Mouse (Mus musculus) embryonic facial prominence, embryonic 13.5 days (tissue): ENCODE results near the gene Uchl4. TPM values are rescaled to one million over a fixed set of nuclear protein-coding genes. Genes with fewer than 3 reads are reported as not detected.
A peak's percentile ranks its signal among the peaks of the same experiment; 100 is the strongest.

ENCODE experiments used
- ATAC-seq: fragments of 200-750 bp; cut with Nextera tagmentation; 2 replicates; pipeline ENCODE4 v1.8.0; 2017; ENCODE audit warnings: low read depth; ENCODE audit not compliant: insufficient number of reproducible peaks, insufficient read depth, low FRiP score, low TSS enrichment
- H3K27ac ChIP-seq: fragments of 300-500 bp; sonication (generic); 2 replicates; pipeline ENCODE4 v1.5.1; 2015; ENCODE audit warnings: moderate library complexity, mild to moderate bottlenecking, inconsistent platforms
- H3K27me3 ChIP-seq: fragments of 300-500 bp; sonication (generic); 2 replicates; pipeline ENCODE4 v1.6.1; 2015; ENCODE audit warnings: mild to moderate bottlenecking, inconsistent platforms
- H3K36me3 ChIP-seq: fragments of 300-500 bp; sonication (generic); 2 replicates; pipeline ENCODE4 v1.6.1; 2015; ENCODE audit warnings: mild to moderate bottlenecking, inconsistent platforms
- H3K4me1 ChIP-seq: fragments of 300-500 bp; sonication (generic); 2 replicates; pipeline ENCODE4 v1.6.1; 2015; ENCODE audit warnings: inconsistent platforms
- H3K4me2 ChIP-seq: fragments of 300-500 bp; sonication (generic); 2 replicates; pipeline ENCODE4 v1.6.1; 2015; ENCODE audit warnings: moderate library complexity, mild to moderate bottlenecking, inconsistent platforms
- H3K4me3 ChIP-seq: fragments of 300-500 bp; sonication (generic); 2 replicates; pipeline ENCODE4 v1.5.1; 2015; ENCODE audit warnings: mild to moderate bottlenecking, inconsistent platforms
- H3K9ac ChIP-seq: fragments of 300-500 bp; sonication (generic); 2 replicates; pipeline ENCODE4 v1.6.1; 2015; ENCODE audit warnings: mild to moderate bottlenecking, inconsistent platforms
- H3K9me3 ChIP-seq: fragments of 300-500 bp; sonication (generic); 2 replicates; pipeline ENCODE4 v1.6.1; 2016; ENCODE audit warnings: inconsistent platforms
- WGBS: fragments of 180-500 bp; shearing (Covaris S2); methylation state at CpG from one replicate; pipeline ENCODE4 v1.1.7; 2015; ENCODE audit warnings: mixed read lengths; 5-methylcytosine and 5-hydroxymethylcytosine counted together
- microRNA-seq: library from miRNA; unstranded; fragments of <30 nt; microRNA quantifications from one replicate; pipeline ENCODE4, GENCODE M21; 2016
- polyA plus RNA-seq: library from polyadenylated mRNA; unstranded; fragments of >200 nt; fragmentation: Nextera tagmentation; extraction: Ambion mirVana; gene quantifications from 2 replicates; pipeline ENCODE4 v1.2.1, GENCODE M21; 2015

Uchl4 gene
- polyA plus RNA-seq, 1 experiment from 2014 or later, result 3.5 TPM

- peaks cover 8% of the 10 kb centered on the region for H3K4me1 ChIP-seq
- H3K27ac ChIP-seq, result no peak overlapping the region
- H3K36me3 ChIP-seq, result no peaks in the 10 kb centered on the region
- no peaks in the 10 kb centered on the region for H3K27me3 ChIP-seq
- WGBS, result 65% methylated on average over 8 of the region's 8 CpGs
- no peaks in the 10 kb centered on the region for H3K9me3 ChIP-seq
- H3K4me3 ChIP-seq, result no peak overlapping the region
- H3K9ac ChIP-seq, result no peak overlapping the region
- H3K4me2 ChIP-seq, result no peak overlapping the region
- ATAC-seq, result no peak
Measured at GRCm38 (mm10) chr9:64277706-64278105, 42.7 kb downstream of the Uchl4 start.

GRCm38 (mm10) chr9:64278665-64279310 lies 43.8 kb downstream of the Uchl4 start:
- H3K36me3 ChIP-seq, result no peaks in the 10 kb centered on the region
- H3K27me3 ChIP-seq, result no peaks in the 10 kb centered on the region
- H3K4me2 ChIP-seq, result no peak overlapping the region
- 95% methylated on average over 6 of the region's 6 CpGs for WGBS
- H3K9ac ChIP-seq, result no peak overlapping the region
- H3K4me3 ChIP-seq, result no peak overlapping the region
- no peaks in the 10 kb centered on the region for H3K9me3 ChIP-seq
- H3K4me1 ChIP-seq, result peaks cover 8% of the 10 kb centered on the region
- no peak overlapping the region for H3K27ac ChIP-seq
- no peak for ATAC-seq

- H3K9ac ChIP-seq, result peak within 1 kb of the TSS; percentile 98
- H3K4me3 ChIP-seq, result peak within 1 kb of the TSS; percentile 83
- H3K27ac ChIP-seq, result peak within 1 kb of the TSS; percentile 97
- ATAC-seq, result peak; percentile 84
- H3K27me3 ChIP-seq, result no peaks in the 10 kb centered on the region
- H3K4me1 ChIP-seq, result peaks cover 8% of the 10 kb centered on the region
- H3K4me2 ChIP-seq, result peak within 1 kb of the TSS; percentile 69
- 2% methylated on average over 46 of the region's 46 CpGs for WGBS
- H3K36me3 ChIP-seq, result peaks cover 8% of the 10 kb centered on the region; the same call in 1 of the 2 replicates
- no peaks in the 10 kb centered on the region for H3K9me3 ChIP-seq
Measured at GRCm38 (mm10) chr9:64281105-64281780, 46.2 kb downstream of the Uchl4 start, which contains the start of gene Tipin. TSS of gene Tipin (plus strand) at chr9:64281581.

GRCm38 (mm10) chr9:64281781-64282178 lies 46.8 kb downstream of the Uchl4 start:
- peak overlapping the region; percentile 98 for H3K9ac ChIP-seq
- H3K4me3 ChIP-seq, result peak overlapping the region; percentile 83
- H3K4me1 ChIP-seq, result peaks cover 8% of the 10 kb centered on the region
- 1% methylated on average over 24 of the region's 24 CpGs for WGBS
- peak overlapping the region; percentile 97 for H3K27ac ChIP-seq
- H3K36me3 ChIP-seq, result peaks cover 8% of the 10 kb centered on the region; the same call in 1 of the 2 replicates
- H3K9me3 ChIP-seq, result no peaks in the 10 kb centered on the region
- H3K4me2 ChIP-seq, result peak overlapping the region; percentile 69
- ATAC-seq, result peak; percentile 77
- no peaks in the 10 kb centered on the region for H3K27me3 ChIP-seq

GRCm38 (mm10) chr9:64282404-64282987 lies 47.5 kb downstream of the Uchl4 start:
- H3K4me1 ChIP-seq, result peaks cover 8% of the 10 kb centered on the region
- no peaks in the 10 kb centered on the region for H3K9me3 ChIP-seq
- H3K36me3 ChIP-seq, result peaks cover 14% of the 10 kb centered on the region
- H3K4me3 ChIP-seq, result peak overlapping the region; percentile 83
- WGBS, result 55% methylated on average over 5 of the region's 5 CpGs
- peak overlapping the region; percentile 97 for H3K27ac ChIP-seq
- H3K9ac ChIP-seq, result peak overlapping the region; percentile 98
- ATAC-seq, result no peak
- no peaks in the 10 kb centered on the region for H3K27me3 ChIP-seq
- H3K4me2 ChIP-seq, result peak overlapping the region; percentile 69

Small RNA genes lying within 50 kb of the gene (microRNA-seq; reads per million reads assigned to microRNA genes)
- gene Gm24106, result not detected

Other genes starting within 250 kb of the Uchl4 start
- gene Smad6, start 213.1 kb upstream of the Uchl4 start, polyA plus RNA-seq, result 16.7 and 17.4 TPM in 2 replicates
- gene Lctl, start 118.1 kb upstream of the Uchl4 start, polyA plus RNA-seq, result not detected in 2 replicates
- 21.9 and 22.7 TPM in 2 replicates for gene Zwilch, start 62.1 kb upstream of the Uchl4 start, polyA plus RNA-seq
- 1,232 and 1,302 TPM in 2 replicates for gene Rpl4, start 61.8 kb upstream of the Uchl4 start, polyA plus RNA-seq
- 33.1 and 36.8 TPM in 2 replicates for gene Snapc5, start 55.9 kb upstream of the Uchl4 start, polyA plus RNA-seq
- 82.8 and 87.1 TPM in 2 replicates for gene Map2k1, start 18.4 kb downstream of the Uchl4 start, polyA plus RNA-seq
- 219 and 245 TPM in 2 replicates for gene Tipin, start 46.4 kb downstream of the Uchl4 start, polyA plus RNA-seq
- gene Dis3l, start 106.1 kb downstream of the Uchl4 start, polyA plus RNA-seq, result 19.4 and 20.7 TPM in 2 replicates
- gene Megf11, start 150.4 kb downstream of the Uchl4 start, polyA plus RNA-seq, result 1.8 and 2.0 TPM in 2 replicates